Mouse (Mus musculus) MEL (cell line): Measurements from ENCODE around the gene Hist4h4. TPM values are rescaled to one million over a fixed set of nuclear protein-coding genes. Genes with fewer than 3 reads are reported as not detected.
A peak's percentile ranks its signal among the peaks of the same experiment; 100 is the strongest.

Experiments used
- DNase-seq: peaks from one replicate; pipeline ENCODE4 v3.0.0; 2011; ENCODE audit warnings: low read depth, low spot score
- H3K27ac ChIP-seq: 2 replicates; pipeline ENCODE4 v1.5.1; 2012; ENCODE audit warnings: low read depth, mild to moderate bottlenecking, control low read depth, low read length, moderate library complexity; ENCODE audit not compliant: control insufficient read depth
- H3K27me3 ChIP-seq, 2 experiments: fragments of 150-350 bp in 1 of 2; sonication (generic) in 1 of 2; 2 replicates each; pipeline ENCODE4 v1.6.1; 2012; ENCODE audit warnings: low read length in 2 of 2, mild to moderate bottlenecking in 2 of 2, improper control_type of control experiment in 1 of 2, moderate library complexity in 1 of 2; ENCODE audit not compliant: insufficient read depth in 2 of 2, control insufficient read depth in 1 of 2
- H3K36me3 ChIP-seq, 2 experiments: 2 replicates each; pipeline ENCODE4 v1.6.1; 2012 to 2014; ENCODE audit warnings: low read length in 2 of 2, improper control_type of control experiment in 1 of 2, inconsistent platforms in 1 of 2, mild to moderate bottlenecking in 1 of 2; ENCODE audit not compliant: insufficient read depth in 2 of 2, control insufficient read depth in 1 of 2
- H3K4me1 ChIP-seq, 2 experiments: fragments of 150-350 bp in 1 of 2; sonication (generic) in 1 of 2; 2 replicates each; pipeline ENCODE4 v1.6.1; 2012; ENCODE audit warnings: low read length in 2 of 2, improper control_type of control experiment in 1 of 2, mild to moderate bottlenecking in 1 of 2; ENCODE audit not compliant: insufficient read depth in 2 of 2, control insufficient read depth in 1 of 2
- H3K4me3 ChIP-seq, 2 experiments: fragments of 150-350 bp in 1 of 2; sonication (generic) in 1 of 2; 2 replicates each; pipeline ENCODE4 v1.5.1; 2012; ENCODE audit warnings: low read depth in 2 of 2, low read length in 2 of 2, mild to moderate bottlenecking in 2 of 2, moderate library complexity in 2 of 2, control low read depth in 1 of 2, improper control_type of control experiment in 1 of 2; ENCODE audit not compliant: control insufficient read depth in 1 of 2, insufficient read depth in 1 of 2
- H3K79me2 ChIP-seq: 2 replicates; pipeline ENCODE4 v1.6.1; 2012; ENCODE audit warnings: mild to moderate bottlenecking, low read length, moderate library complexity; ENCODE audit not compliant: control insufficient read depth, poor library complexity, insufficient read depth
- H3K9ac ChIP-seq: 2 replicates; pipeline ENCODE4 v1.6.1; 2012; ENCODE audit warnings: low read depth, mild to moderate bottlenecking, control low read depth, low read length, moderate library complexity; ENCODE audit not compliant: control insufficient read depth, poor library complexity, severe bottlenecking
- H3K9me3 ChIP-seq: fragments of 150-350 bp; sonication (generic); replicated peaks from 2 replicates; pipeline ENCODE4 v1.6.1; 2012; ENCODE audit warnings: mild to moderate bottlenecking, low read length, improper control_type of control experiment, moderate library complexity; ENCODE audit not compliant: insufficient read depth
- CHD2 ChIP-seq: IDR thresholded peaks from 2 replicates; pipeline ENCODE4 v1.6.1; 2011; ENCODE audit warnings: low read length, improper control_type of control experiment
- E2F4 ChIP-seq: IDR thresholded peaks from 2 replicates; pipeline ENCODE4 v1.6.1; 2011; ENCODE audit warnings: low read depth, low read length, improper control_type of control experiment, borderline replicate concordance
- GABPA ChIP-seq: IDR thresholded peaks from 2 replicates; pipeline ENCODE4 v1.6.1; 2012; ENCODE audit warnings: low read depth, mild to moderate bottlenecking, inconsistent platforms, low read length, improper control_type of control experiment, moderate library complexity
- JUND ChIP-seq: IDR thresholded peaks from 2 replicates; pipeline ENCODE4 v1.6.1; 2011; ENCODE audit warnings: low read depth, mild to moderate bottlenecking, improper control_type of control experiment, low read length
- MEF2A ChIP-seq: IDR thresholded peaks from 2 replicates; pipeline ENCODE4 v1.6.1; 2014; ENCODE audit warnings: low read depth, mild to moderate bottlenecking, inconsistent platforms, low read length, improper control_type of control experiment; ENCODE audit not compliant: poor library complexity, insufficient replicate concordance, severe bottlenecking; ENCODE audit errors: extremely low read depth
- NELFE ChIP-seq: IDR thresholded peaks from 2 replicates; pipeline ENCODE4 v1.6.1; 2011; ENCODE audit warnings: low read depth, low read length, improper control_type of control experiment
- NRF1 ChIP-seq: IDR thresholded peaks from 2 replicates; pipeline ENCODE4 v1.6.1; 2014; ENCODE audit warnings: low read depth, mild to moderate bottlenecking, inconsistent platforms, low read length, improper control_type of control experiment, moderate library complexity; ENCODE audit not compliant: poor library complexity, insufficient read depth, severe bottlenecking
- POLR2A ChIP-seq, 2 experiments: IDR thresholded peaks; 2 replicates each; pipeline ENCODE4 v1.6.1; 2011 to 2012; ENCODE audit warnings: low read length in 2 of 2, mild to moderate bottlenecking in 2 of 2, control low read depth in 1 of 2, improper control_type of control experiment in 1 of 2, low read depth in 1 of 2, moderate library complexity in 1 of 2; ENCODE audit not compliant: control insufficient read depth in 1 of 2, insufficient read depth in 1 of 2, poor library complexity in 1 of 2
- POLR2AphosphoS5 ChIP-seq: IDR thresholded peaks from 2 replicates; pipeline ENCODE4 v1.6.1; 2012; ENCODE audit warnings: low read depth, borderline replicate concordance, mild to moderate bottlenecking, inconsistent platforms, low read length, moderate library complexity, mixed read lengths
- RAD21 ChIP-seq: IDR thresholded peaks from 2 replicates; pipeline ENCODE4 v1.6.1; 2011; ENCODE audit warnings: mild to moderate bottlenecking, low read depth, low read length, improper control_type of control experiment
- RCOR1 ChIP-seq: IDR thresholded peaks from 2 replicates; pipeline ENCODE4 v1.6.1; 2012; ENCODE audit warnings: low read depth, mild to moderate bottlenecking, inconsistent platforms, low read length, improper control_type of control experiment
- SIN3A ChIP-seq: IDR thresholded peaks from 2 replicates; pipeline ENCODE4 v1.6.1; 2012; ENCODE audit warnings: low read length, improper control_type of control experiment, inconsistent platforms
- TBP ChIP-seq: IDR thresholded peaks from 2 replicates; pipeline ENCODE4 v1.8.0; 2011; ENCODE audit warnings: low read depth, low read length, improper control_type of control experiment
- UBTF ChIP-seq: IDR thresholded peaks from 2 replicates; pipeline ENCODE4 v1.6.1; 2012; ENCODE audit warnings: low read depth, mild to moderate bottlenecking, inconsistent platforms, low read length, improper control_type of control experiment, moderate library complexity, borderline replicate concordance; ENCODE audit not compliant: insufficient read depth
- USF1 ChIP-seq: IDR thresholded peaks from 2 replicates; pipeline ENCODE4 v1.6.1; 2014; ENCODE audit warnings: low read depth, mild to moderate bottlenecking, inconsistent platforms, low read length, improper control_type of control experiment, moderate library complexity
- USF2 ChIP-seq, 2 experiments: IDR thresholded peaks; 2 replicates each; pipeline ENCODE4 v1.6.1; 2011 to 2012; ENCODE audit warnings: improper control_type of control experiment in 2 of 2, low read length in 2 of 2, borderline replicate concordance in 1 of 2, inconsistent platforms in 1 of 2, low read depth in 1 of 2, mild to moderate bottlenecking in 1 of 2; ENCODE audit not compliant: insufficient read depth in 1 of 2
- ZMIZ1 ChIP-seq: IDR thresholded peaks from 2 replicates; pipeline ENCODE4 v1.6.1; 2012; ENCODE audit warnings: low read depth, mild to moderate bottlenecking, inconsistent platforms, low read length, improper control_type of control experiment, moderate library complexity
- polyA plus RNA-seq, 2 experiments: library from polyadenylated mRNA; stranded (reverse) in 1 of 2; unstranded in 1 of 2; fragments of >175 nt in 1 of 2; fragments of >200 nt in 1 of 2; gene quantifications; 2 replicates each; pipeline versions ENCODE4 v1.2.1 to v1.2.4; 2012; ENCODE audit warnings: low replicate concordance in 2 of 2, low read depth in 1 of 2; ENCODE audit not compliant: insufficient read length in 2 of 2, insufficient read depth in 1 of 2, missing spikeins in 1 of 2
- total RNA-seq: library from RNA; depleted of rRNA; stranded (reverse); fragments of 300-350 nt; gene quantifications from 2 replicates; pipeline ENCODE4 v1.2.3, GENCODE M21; 2012

Hist4h4 gene
- total and polyA plus RNA-seq, 3 experiments: 1.1 to 306 TPM; not detected in 1

- no peak for DNase-seq
- no peak overlapping the region for H3K27ac ChIP-seq
- H3K79me2 ChIP-seq: peaks cover 6% of the 10 kb centered on the region; the same call in 1 of the 2 replicates
- TF ChIP-seq USF2 (IDR thresholded peaks at IDR 0.05; ENCODE audit: borderline replicate concordance in 1 of 2, insufficient read depth in 1 of 2, low read depth in 1 of 2, low read length in 2 of 2) (no peak), POLR2A (IDR thresholded peaks at IDR 0.05; ENCODE audit: control insufficient read depth in 1 of 2, insufficient read depth in 1 of 2, low read depth in 1 of 2, low read length in 2 of 2, poor library complexity in 1 of 2) (0 out of 4 replicates have a peak, but pooled peaks of 1 of the 2 experiments have one; percentile 24)
- no peaks in the 10 kb centered on the region for H3K9me3 ChIP-seq
- peaks cover 0 to 29% of the 10 kb centered on the region in 2 experiments; a peak in 3 of 4 replicates for H3K36me3 ChIP-seq
- no peak overlapping the region for H3K9ac ChIP-seq
- H3K4me3 ChIP-seq: no peak overlapping the region
- H3K4me1 ChIP-seq: no peaks in the 10 kb centered on the region
- H3K27me3 ChIP-seq: no peaks in the 10 kb centered on the region
Measured at GRCm38 (mm10) chr6:136820381-136820780, 16.2 kb upstream of the Hist4h4 start.

GRCm38 (mm10) chr6:136817549-136817948, 13.3 kb upstream of the Hist4h4 start:
- Histone ChIP-seq H3K79me2 (peaks cover 2% of the 10 kb centered on the region; the same call in 1 of the 2 replicates), H3K27me3 (no peaks in the 10 kb centered on the region), H3K27ac (no peak overlapping the region), H3K36me3 (peaks cover 0 to 32% of the 10 kb centered on the region in 2 experiments; a peak in 2 of 4 replicates), H3K4me1 (no peaks in the 10 kb centered on the region), H3K9ac (no peak overlapping the region), H3K9me3 (no peaks in the 10 kb centered on the region), H3K4me3 (no peak overlapping the region)
- DNase-seq: no peak
- TF ChIP-seq E2F4: no peak

- no peak overlapping the region for H3K27ac ChIP-seq
- DNase-seq: no peak
- H3K27me3 ChIP-seq: no peaks in the 10 kb centered on the region
- H3K79me2 ChIP-seq: peaks cover 2% of the 10 kb centered on the region; the same call in 1 of the 2 replicates
- H3K4me1 ChIP-seq: no peaks in the 10 kb centered on the region
- no peaks in the 10 kb centered on the region for H3K9me3 ChIP-seq
- no peak for TF ChIP-seq USF1
- TF ChIP-seq MEF2A: no peak
- no peak for TF ChIP-seq TBP
- no peak for TF ChIP-seq SIN3A
- TF ChIP-seq RAD21: no peak
- TF ChIP-seq NELFE: no peak
- no peak for TF ChIP-seq UBTF
- TF ChIP-seq CHD2: no peak
- no peak for TF ChIP-seq JUND
- no peak for TF ChIP-seq POLR2AphosphoS5
- no peak for TF ChIP-seq NRF1
- no peak for TF ChIP-seq GABPA
- no peak for TF ChIP-seq E2F4
- no peak for TF ChIP-seq RCOR1
- TF ChIP-seq ZMIZ1: no peak
- TF ChIP-seq, all 39 proteins: peak for 0
- H3K36me3 ChIP-seq: peaks cover 0 to 31% of the 10 kb centered on the region in 2 experiments; a peak in 2 of 4 replicates
- H3K9ac ChIP-seq: no peak overlapping the region
- no peak overlapping the region for H3K4me3 ChIP-seq
Measured at GRCm38 (mm10) chr6:136816826-136817225, 12.6 kb upstream of the Hist4h4 start.
